Mouse (Mus musculus) lung, postnatal 36 days (tissue): ENCODE measurements around the gene Mup7.
"Not testable (repeated sequence)": the region's sequence is repeated elsewhere in the genome, so short reads cannot be mapped to it uniquely, and the experiment has no call there.

ENCODE experiments used
- DNase-seq: peaks from one replicate; pipeline ENCODE4 v3.0.0; 2022; ENCODE audit warnings: mixed read lengths

The Mup7 gene

GRCm38 (mm10) chr4:60070375-60070774 is at the start of gene Mup7:
Gene Mup7, minus strand, starts transcription at chr4:60070475.
- not testable (repeated sequence) for DNase-seq

GRCm38 (mm10) chr4:60079865-60080264 is 9.6 kb upstream of the Mup7 start:
- DNase-seq = not testable (repeated sequence)

GRCm38 (mm10) chr4:60029334-60030111 is 40.8 kb downstream of the Mup7 start:
- not testable (repeated sequence) for DNase-seq

- DNase-seq = not testable (repeated sequence)
These were observed 50.1 kb downstream of the Mup7 start for GRCm38 (mm10) chr4:60020141-60020540.
